Mouse (Mus musculus) liver, embryonic 12.5 days (tissue): ENCODE measurements around the gene Gucy1a1. TPM values are rescaled to one million over a fixed set of nuclear protein-coding genes. Genes with fewer than 3 reads are reported as not detected.

Source experiments
- ATAC-seq: fragments of 200-750 bp; cut with Nextera tagmentation; 2 replicates; pipeline ENCODE4 v1.8.0; 2017; ENCODE audit warnings: moderate number of reproducible peaks, mild to moderate bottlenecking, moderate library complexity
- H3K27ac ChIP-seq: fragments of 300-500 bp; sonication (generic); 2 replicates; pipeline ENCODE4 v1.5.1; 2016; ENCODE audit warnings: mild to moderate bottlenecking
- H3K27me3 ChIP-seq: fragments of 300-500 bp; sonication (generic); replicated peaks from 2 replicates; pipeline ENCODE4 v1.6.1; 2016; ENCODE audit warnings: mild to moderate bottlenecking, moderate library complexity
- H3K36me3 ChIP-seq: fragments of 300-500 bp; sonication (generic); 2 replicates; pipeline ENCODE4 v1.6.1; 2016; ENCODE audit warnings: mild to moderate bottlenecking, moderate library complexity
- H3K4me1 ChIP-seq: fragments of 300-500 bp; sonication (generic); 2 replicates; pipeline ENCODE4 v1.6.1; 2016
- H3K4me2 ChIP-seq: fragments of 300-500 bp; sonication (generic); 2 replicates; pipeline ENCODE4 v1.6.1; 2016; ENCODE audit warnings: mild to moderate bottlenecking, moderate library complexity
- H3K4me3 ChIP-seq: fragments of 300-500 bp; sonication (generic); 2 replicates; pipeline ENCODE4 v1.5.1; 2016; ENCODE audit warnings: mild to moderate bottlenecking, moderate library complexity
- H3K9ac ChIP-seq: fragments of 300-500 bp; sonication (generic); 2 replicates; pipeline ENCODE4 v1.6.1; 2016; ENCODE audit warnings: mild to moderate bottlenecking, moderate library complexity
- H3K9me3 ChIP-seq: fragments of 300-500 bp; sonication (generic); replicated peaks from 2 replicates; pipeline ENCODE4 v1.6.1; 2016; ENCODE audit warnings: mild to moderate bottlenecking, moderate library complexity
- WGBS: fragments of 180-500 bp; shearing (Covaris S2); methylation state at CpG from one replicate; pipeline ENCODE4 v1.1.7; 2016; ENCODE audit not compliant: insufficient replicate concordance; 5-methylcytosine and 5-hydroxymethylcytosine counted together
- microRNA-seq: library from miRNA; unstranded; fragments of <30 nt; microRNA quantifications from one replicate; pipeline ENCODE4, GENCODE M21; 2017
- polyA plus RNA-seq: library from polyadenylated mRNA; unstranded; fragments of >200 nt; fragmentation: Nextera tagmentation; extraction: Ambion mirVana; gene quantifications from 2 replicates; pipeline ENCODE4 v1.2.1, GENCODE M21; 2016

The Gucy1a1 gene
- polyA plus RNA-seq, 1 experiment from 2014 or later = 9.8 TPM

DNA sequence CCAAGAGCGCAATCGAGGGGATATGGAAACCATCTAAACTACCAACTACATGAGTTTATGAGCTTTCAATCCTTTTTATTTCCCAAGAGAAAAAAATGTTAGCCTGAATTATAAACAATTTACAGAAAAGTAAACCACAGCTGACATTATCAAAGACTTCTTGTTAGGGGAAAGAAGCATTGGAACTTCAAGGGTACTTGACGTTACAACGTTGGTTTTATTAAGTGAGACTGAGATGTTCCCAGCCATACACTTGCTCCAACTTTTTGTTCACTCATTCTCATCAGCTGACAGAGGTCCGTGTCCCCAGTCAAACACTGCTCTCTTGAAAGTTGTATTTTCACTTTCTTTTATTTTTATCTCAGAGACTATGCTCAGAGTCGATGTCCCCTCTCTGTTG, 101.9 kb downstream of the Gucy1a1 start:
- Histone ChIP-seq H3K4me3 (no peak overlapping the region), H3K9ac (no peak overlapping the region), H3K9me3 (no peaks in the 10 kb centered on the region), H3K4me1 (no peaks in the 10 kb centered on the region), H3K27me3 (no peaks in the 10 kb centered on the region), H3K36me3 (no peaks in the 10 kb centered on the region), H3K27ac (no peak overlapping the region), H3K4me2 (no peak overlapping the region)
- 72% methylated on average over 6 of the region's 6 CpGs for WGBS
- no peak for ATAC-seq

Small RNA genes within 50 kb of the gene (microRNA-seq; reads per million reads assigned to microRNA genes)
- gene Mir7010 = not detected

Other genes with a start within 250 kb of the Gucy1a1 start
- gene Ctso, start 213.2 kb downstream of the Gucy1a1 start, polyA plus RNA-seq = 5.1 and 5.6 TPM in 2 replicates
- gene Tdo2, start 169.6 kb downstream of the Gucy1a1 start, polyA plus RNA-seq = 0.12 and 0.17 TPM in 2 replicates
- not detected in 2 replicates for gene Asic5, start 163.5 kb downstream of the Gucy1a1 start, polyA plus RNA-seq
- gene Gucy1b1, start 71.1 kb downstream of the Gucy1a1 start, polyA plus RNA-seq = 14.1 and 14.7 TPM in 2 replicates
- 0.53 and 0.86 TPM in 2 replicates for gene Map9, start 212.3 kb upstream of the Gucy1a1 start, polyA plus RNA-seq